Mouse (Mus musculus) urinary bladder, adult 2 months (tissue): ENCODE results near the gene 5430403G16Rik. TPM values are rescaled to one million over a fixed set of nuclear protein-coding genes. Genes with fewer than 3 reads are reported as not detected.
"Not testable (repeated sequence)": the region's sequence is repeated elsewhere in the genome, so short reads cannot be mapped to it uniquely, and the experiment has no call there.

ENCODE experiments used
- DNase-seq: peaks from one replicate; pipeline ENCODE4 v3.0.0; 2022; ENCODE audit warnings: low spot score
- polyA plus RNA-seq: library from polyadenylated mRNA; depleted of rRNA; stranded (reverse); fragments of >200 nt; gene quantifications from 2 replicates; pipeline ENCODE4 v1.2.3, GENCODE M21; 2012; rRNA removed

The 5430403G16Rik gene
- polyA plus RNA-seq, result 2.3 and 2.7 TPM in 2 replicates

DNA sequence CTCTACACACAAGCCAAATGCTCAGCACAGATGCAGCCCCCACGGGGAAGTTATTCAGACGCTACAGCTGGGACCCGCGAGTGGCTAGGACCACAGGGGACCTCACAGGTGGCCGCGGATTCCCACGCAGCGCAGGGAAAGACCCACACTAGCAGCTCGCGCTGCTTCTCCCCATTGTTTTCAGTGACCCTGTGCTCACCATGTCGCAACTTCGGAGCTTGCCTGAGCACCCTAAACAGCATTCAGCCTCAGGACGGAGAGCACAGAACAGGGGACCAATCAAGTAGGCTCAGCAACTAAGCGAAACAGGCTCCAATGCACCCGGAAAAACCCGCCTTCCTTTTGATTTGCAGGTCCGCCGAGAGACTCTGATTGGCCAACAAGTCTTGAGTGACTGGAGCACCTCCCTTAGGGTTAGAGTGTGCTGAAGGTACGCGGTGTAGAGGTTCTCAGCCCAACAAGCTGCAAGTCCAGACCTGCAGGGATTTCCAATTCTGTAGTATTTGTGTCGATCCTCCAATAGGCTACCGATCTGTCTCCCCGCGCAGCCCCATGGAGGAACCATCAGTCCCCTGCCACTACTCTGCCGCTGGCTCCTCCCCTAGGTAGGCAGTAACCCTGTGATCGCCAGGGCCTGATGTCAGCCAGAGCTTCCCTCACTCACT lies at the start of gene 5430403G16Rik:
TSS of gene 5430403G16Rik (minus strand) at position 505 of the 665 bp plus-strand sequence.
- peak; percentile 34 for DNase-seq

DNA sequence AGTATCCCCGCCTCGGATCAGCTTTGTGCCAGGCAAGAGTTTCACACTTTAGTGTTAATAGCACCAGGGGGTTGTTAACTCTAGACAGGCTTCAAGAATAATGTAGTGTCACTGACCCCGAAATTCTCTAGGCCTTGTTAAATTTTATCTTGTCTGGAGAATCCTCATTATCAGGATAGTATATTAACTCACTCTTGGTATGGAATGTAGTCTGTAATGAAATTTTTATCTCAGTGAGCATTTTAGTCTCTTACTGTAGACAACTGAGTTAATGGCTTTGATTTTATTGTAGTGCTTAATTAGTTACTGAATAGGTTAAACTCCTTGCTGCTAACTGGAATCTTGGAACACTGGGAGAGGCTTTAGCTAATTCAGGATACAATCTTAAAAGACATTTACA lies 26.5 kb upstream of the 5430403G16Rik start:
- not testable (repeated sequence) for DNase-seq

DNA sequence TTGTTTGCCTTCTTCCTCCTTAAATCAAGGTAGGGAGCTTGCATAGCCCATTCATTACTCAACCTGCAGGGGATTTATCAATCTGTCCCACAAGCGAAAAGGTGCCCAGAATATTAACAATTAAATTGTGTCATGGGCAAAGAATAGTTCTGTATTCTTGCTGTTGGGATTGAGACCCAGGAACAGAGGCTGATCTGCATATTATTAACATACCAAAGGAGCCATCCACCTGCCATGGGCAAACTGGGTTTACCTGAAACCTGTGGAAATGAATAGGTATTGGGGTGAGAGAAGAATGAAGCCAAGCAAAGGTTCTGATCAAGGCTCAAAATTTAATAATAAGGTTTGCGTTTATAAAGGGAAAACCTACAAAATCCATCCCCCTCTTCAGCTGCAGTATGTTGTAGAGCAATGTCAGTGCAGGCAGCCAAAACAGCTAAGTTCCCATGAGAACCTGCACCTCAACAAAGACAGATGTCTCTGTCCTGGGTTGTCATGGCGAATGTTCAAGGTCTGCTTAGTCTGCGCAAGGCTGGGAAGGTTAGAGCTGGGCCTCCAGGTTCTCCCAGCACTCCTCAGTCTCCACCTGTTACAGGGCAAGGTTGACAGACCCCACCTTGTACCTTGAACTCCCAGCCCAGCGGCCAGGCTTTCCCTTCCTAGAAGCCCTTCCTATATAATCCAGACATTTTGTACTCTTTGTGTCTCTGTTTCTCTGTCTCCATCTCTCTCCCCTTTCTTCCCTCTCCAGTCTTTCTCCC lies 544 bp upstream of the 5430403G16Rik start:
- not testable (repeated sequence) for DNase-seq

DNA sequence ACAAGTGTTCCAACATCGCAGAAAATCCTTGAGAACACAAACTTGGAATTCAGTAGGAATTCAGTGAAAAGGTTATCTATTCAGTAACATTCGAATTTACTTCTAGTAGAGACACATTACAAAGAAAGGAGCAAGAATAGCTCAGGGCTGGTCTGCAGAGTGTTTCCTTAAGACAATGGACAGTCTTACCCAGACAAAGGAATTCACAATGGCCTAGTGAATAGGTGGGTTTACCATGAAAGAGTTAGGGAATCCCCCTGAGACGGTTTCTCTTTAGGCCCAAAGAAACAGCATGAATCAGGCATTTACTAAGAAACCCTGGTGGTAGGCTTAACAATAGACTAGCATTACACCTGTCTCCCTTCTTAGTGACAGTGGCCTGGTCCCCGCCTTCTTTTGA lies 7.9 kb downstream of the 5430403G16Rik start:
- DNase-seq, result no peak

Other genes with a start within 250 kb of the 5430403G16Rik start
- 24.7 and 26.4 TPM in 2 replicates for gene Crlf2, start 132.0 kb downstream of the 5430403G16Rik start, polyA plus RNA-seq
- 7.8 and 10.8 TPM in 2 replicates for gene 4930522L14Rik, start 60.8 kb upstream of the 5430403G16Rik start, polyA plus RNA-seq
- 0.06 and 0.10 TPM in 2 replicates for gene Gm15446, start 232.4 kb upstream of the 5430403G16Rik start, polyA plus RNA-seq